Mouse (Mus musculus) heart, embryonic 11.5 days (tissue): Measurements from ENCODE around the gene Sult2b1. TPM values are rescaled to one million over a fixed set of nuclear protein-coding genes. Genes with fewer than 3 reads are reported as not detected.
A peak's percentile ranks its signal among the peaks of the same experiment; 100 is the strongest.

Source experiments
- ATAC-seq: fragments of 200-750 bp; cut with Nextera tagmentation; replicated peaks from 2 replicates; pipeline ENCODE4 v1.8.0; 2017; ENCODE audit warnings: moderate library complexity; ENCODE audit not compliant: insufficient number of reproducible peaks, low FRiP score, low TSS enrichment
- H3K27ac ChIP-seq: fragments of 300-500 bp; sonication (generic); 2 replicates; pipeline ENCODE4 v1.5.1; 2014; ENCODE audit warnings: mild to moderate bottlenecking, low read depth, low read length
- H3K27me3 ChIP-seq: fragments of 300-500 bp; sonication (generic); 2 replicates; pipeline ENCODE4 v1.6.1; 2014; ENCODE audit warnings: mild to moderate bottlenecking, low read length, mixed read lengths; ENCODE audit not compliant: control insufficient read depth, insufficient read depth
- H3K36me3 ChIP-seq: fragments of 300-500 bp; sonication (generic); 2 replicates; pipeline ENCODE4 v1.6.1; 2014; ENCODE audit warnings: mild to moderate bottlenecking, low read length, moderate library complexity, mixed read lengths; ENCODE audit not compliant: control insufficient read depth, insufficient read depth
- H3K4me1 ChIP-seq: fragments of 300-500 bp; sonication (generic); 2 replicates; pipeline ENCODE4 v1.6.1; 2014; ENCODE audit warnings: low read length; ENCODE audit not compliant: control insufficient read depth, insufficient read depth
- H3K4me2 ChIP-seq: fragments of 300-500 bp; sonication (generic); 2 replicates; pipeline ENCODE4 v1.6.1; 2014; ENCODE audit warnings: mild to moderate bottlenecking, moderate library complexity
- H3K4me3 ChIP-seq: fragments of 300-500 bp; sonication (generic); 2 replicates; pipeline ENCODE4 v1.5.1; 2014; ENCODE audit warnings: low read depth, low read length
- H3K9ac ChIP-seq: fragments of 300-500 bp; sonication (generic); 2 replicates; pipeline ENCODE4 v1.6.1; 2014; ENCODE audit warnings: mild to moderate bottlenecking, low read depth, low read length, moderate library complexity
- H3K9me3 ChIP-seq: fragments of 300-500 bp; sonication (generic); replicated peaks from 2 replicates; pipeline ENCODE4 v1.6.1; 2016; ENCODE audit warnings: low read length; ENCODE audit not compliant: control insufficient read depth
- WGBS: fragments of 180-500 bp; shearing (Covaris S2); extraction: QIAGEN DNeasy Blood & Tissue Kit; methylation state at CpG from one replicate; pipeline ENCODE4 v1.1.7; 2014; ENCODE audit not compliant: insufficient replicate concordance; 5-methylcytosine and 5-hydroxymethylcytosine counted together
- polyA plus RNA-seq: library from polyadenylated mRNA; unstranded; fragments of >200 nt; fragmentation: Nextera tagmentation; extraction: Ambion mirVana; gene quantifications from 2 replicates; pipeline ENCODE4 v1.2.1, GENCODE M21; 2014

Gene Sult2b1
- polyA plus RNA-seq, 1 experiment from 2014 or later: 0.33 TPM

DNA sequence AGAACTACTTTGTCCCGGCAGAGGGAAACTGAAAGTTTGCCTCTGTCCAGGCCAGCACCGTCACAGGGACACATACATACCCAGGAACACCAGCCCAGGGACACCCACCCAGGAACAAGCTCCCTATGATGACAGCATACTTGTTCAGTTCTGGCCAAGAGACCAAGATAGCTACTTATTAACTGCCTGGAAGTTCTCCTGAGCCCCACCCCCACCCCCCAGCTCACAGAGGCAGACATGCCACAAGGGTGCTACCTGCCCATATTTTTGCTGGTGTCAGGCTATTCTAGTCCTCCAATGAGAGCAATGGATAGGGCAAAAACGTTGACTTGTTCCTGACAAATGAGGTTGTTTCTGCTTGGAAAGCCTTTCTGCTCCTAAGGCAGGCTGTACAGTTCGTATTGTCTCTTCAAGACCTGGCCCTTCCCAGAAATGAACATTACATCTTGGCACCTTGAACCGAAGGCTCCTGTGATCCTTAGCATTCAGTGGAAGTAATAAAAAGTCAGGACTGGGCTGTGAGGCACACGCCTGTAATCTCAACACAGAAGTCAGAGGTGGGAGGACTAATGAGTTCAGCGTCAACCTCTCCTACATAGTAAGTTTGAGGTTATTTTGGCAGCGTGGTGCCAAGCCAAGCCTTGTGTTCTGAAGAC lies 13.9 kb downstream of the Sult2b1 start:
- H3K9ac ChIP-seq: no peak overlapping the region
- no peak overlapping the region for H3K4me2 ChIP-seq
- no peaks in the 10 kb centered on the region for H3K9me3 ChIP-seq
- no peak overlapping the region for H3K27ac ChIP-seq
- no peak overlapping the region for H3K4me3 ChIP-seq
- H3K36me3 ChIP-seq: no peaks in the 10 kb centered on the region
- no peak for ATAC-seq
- peaks cover 8% of the 10 kb centered on the region for H3K27me3 ChIP-seq
- WGBS: 64% methylated on average over 8 of the region's 8 CpGs
- H3K4me1 ChIP-seq: no peaks in the 10 kb centered on the region; the same call in 1 of the 2 replicates

DNA sequence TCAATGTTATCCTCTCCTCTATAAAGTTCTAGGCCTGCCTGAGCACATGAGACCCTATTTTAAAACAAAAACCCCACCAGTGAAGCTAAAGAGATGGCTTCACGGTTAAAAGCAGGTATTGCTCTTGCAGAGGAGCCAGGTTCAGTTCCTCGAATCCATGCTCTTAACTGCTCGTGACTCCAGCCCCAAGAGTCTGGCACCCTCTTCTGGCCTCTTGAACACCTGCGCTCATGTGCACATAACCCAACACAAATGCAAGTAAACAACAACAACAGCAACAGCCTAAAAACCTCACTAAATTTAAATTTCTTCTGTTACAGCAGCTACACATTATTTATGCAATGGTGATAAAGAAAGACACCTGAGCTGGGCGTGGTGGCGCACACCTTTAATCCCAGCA lies 17.0 kb downstream of the Sult2b1 start:
- no peak for ATAC-seq
- Histone ChIP-seq H3K36me3 (no peaks in the 10 kb centered on the region), H3K27me3 (peaks cover 5% of the 10 kb centered on the region; the same call in 1 of the 2 replicates), H3K9me3 (no peaks in the 10 kb centered on the region), H3K27ac (no peak overlapping the region), H3K4me2 (no peak overlapping the region), H3K4me1 (no peaks in the 10 kb centered on the region; the same call in 1 of the 2 replicates), H3K9ac (no peak overlapping the region), H3K4me3 (no peak overlapping the region)
- WGBS: 80% methylated on average over 6 of the region's 6 CpGs

DNA sequence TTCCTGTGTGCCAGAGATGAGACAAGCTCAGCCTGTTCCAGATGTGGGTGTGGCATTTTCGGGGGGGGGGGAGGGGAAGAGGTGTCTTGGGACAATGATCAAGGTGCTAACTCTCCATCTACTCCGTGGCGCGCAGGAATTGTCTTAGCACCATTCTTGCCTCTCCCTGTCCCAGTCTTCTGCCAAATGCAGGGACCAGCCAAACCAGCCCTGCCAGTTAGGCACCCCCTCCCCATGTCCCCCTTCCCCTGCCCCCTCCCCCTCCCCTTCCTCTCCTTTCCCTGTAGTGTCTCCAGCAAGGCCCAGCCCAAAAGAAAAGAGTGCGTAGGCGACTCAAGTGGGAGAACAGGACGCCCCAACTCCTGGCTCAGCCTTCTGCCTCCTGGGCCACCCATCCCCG lies 17.7 kb downstream of the Sult2b1 start:
- H3K4me2 ChIP-seq: no peak overlapping the region
- no peak overlapping the region for H3K9ac ChIP-seq
- H3K9me3 ChIP-seq: no peaks in the 10 kb centered on the region
- ATAC-seq: no peak
- 59% methylated on average over 7 of the region's 8 CpGs for WGBS
- no peaks in the 10 kb centered on the region; the same call in 1 of the 2 replicates for H3K4me1 ChIP-seq
- H3K27me3 ChIP-seq: peaks cover 5% of the 10 kb centered on the region; the same call in 1 of the 2 replicates
- no peak overlapping the region for H3K27ac ChIP-seq
- H3K4me3 ChIP-seq: no peak overlapping the region
- no peaks in the 10 kb centered on the region for H3K36me3 ChIP-seq

DNA sequence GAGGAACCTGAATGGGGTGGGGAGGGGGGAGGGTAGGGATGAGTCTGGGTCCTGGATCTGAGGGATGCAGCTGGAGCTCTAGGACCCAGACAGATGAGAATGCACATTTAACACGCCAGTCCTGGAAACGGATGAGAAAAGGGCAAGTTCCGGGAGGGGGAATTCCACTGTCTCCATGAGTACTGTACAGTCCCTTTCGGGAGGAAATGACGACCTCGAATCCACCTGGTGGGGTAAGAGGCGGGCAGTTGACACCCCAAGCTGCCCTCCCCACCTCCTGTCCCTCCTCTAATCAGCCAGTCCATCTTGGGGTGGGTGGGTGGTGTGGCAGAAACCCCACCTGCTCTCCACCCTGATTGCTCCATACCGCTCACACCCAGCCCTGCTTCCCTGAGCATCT lies 18.5 kb downstream of the Sult2b1 start:
- Histone ChIP-seq H3K27me3 (peaks cover 5% of the 10 kb centered on the region; the same call in 1 of the 2 replicates), H3K9ac (no peak overlapping the region), H3K4me1 (no peaks in the 10 kb centered on the region; the same call in 1 of the 2 replicates), H3K27ac (no peak overlapping the region), H3K9me3 (no peaks in the 10 kb centered on the region), H3K4me3 (no peak overlapping the region), H3K4me2 (no peak overlapping the region), H3K36me3 (no peaks in the 10 kb centered on the region)
- WGBS: 48% methylated on average over 8 of the region's 8 CpGs
- no peak for ATAC-seq

DNA sequence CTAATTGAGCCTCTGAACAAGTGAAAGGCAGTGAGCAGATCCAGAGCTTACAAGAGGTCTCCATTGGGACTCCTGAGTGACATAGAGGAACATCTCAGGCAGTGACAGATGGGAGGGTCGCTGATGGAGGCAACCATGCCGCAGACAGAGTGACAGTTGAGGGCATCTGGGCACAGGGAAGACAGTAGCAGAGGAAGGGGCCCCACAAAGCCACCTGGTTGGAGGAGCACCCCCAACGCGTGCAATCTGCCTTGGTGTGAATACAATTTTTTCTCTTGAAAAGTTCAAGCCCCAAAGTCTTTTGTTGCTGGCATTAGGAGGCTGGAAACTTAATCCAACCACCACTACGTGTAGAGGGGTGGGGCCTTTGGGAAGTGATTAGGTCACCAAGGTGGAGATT lies 24.3 kb downstream of the Sult2b1 start:
- 58% methylated on average over 5 of the region's 5 CpGs for WGBS
- peaks cover 35% of the 10 kb centered on the region for H3K27me3 ChIP-seq
- H3K36me3 ChIP-seq: no peaks in the 10 kb centered on the region
- H3K27ac ChIP-seq: no peak overlapping the region
- H3K4me1 ChIP-seq: no peaks in the 10 kb centered on the region
- H3K9ac ChIP-seq: no peak overlapping the region
- no peak overlapping the region for H3K4me2 ChIP-seq
- no peaks in the 10 kb centered on the region for H3K9me3 ChIP-seq
- ATAC-seq: no peak
- no peak overlapping the region for H3K4me3 ChIP-seq

DNA sequence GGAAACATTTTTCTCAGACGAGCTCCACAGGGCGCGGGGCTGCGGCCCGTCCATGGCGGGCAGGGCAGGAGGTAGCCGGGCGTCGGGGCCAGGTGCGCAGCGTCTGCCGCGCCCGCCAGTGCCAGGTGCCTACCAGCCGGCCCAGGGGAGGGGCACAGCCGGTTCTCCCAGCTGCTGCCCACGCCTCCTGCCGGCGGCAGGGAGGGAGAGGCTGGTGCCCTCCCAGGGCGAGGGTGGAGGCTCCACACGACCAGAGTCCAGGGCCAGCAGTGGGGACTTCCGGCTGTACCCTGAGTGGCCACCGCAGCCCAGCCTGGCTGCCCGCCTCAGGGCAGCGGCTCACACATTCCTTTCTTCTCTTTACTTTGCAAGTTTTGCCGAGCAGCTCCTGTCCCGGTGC lies 25.1 kb downstream of the Sult2b1 start:
- Histone ChIP-seq H3K4me3 (peak overlapping the region; percentile 12; the same call in 1 of the 2 replicates), H3K9ac (no peak overlapping the region), H3K27me3 (peaks cover 35% of the 10 kb centered on the region), H3K9me3 (no peaks in the 10 kb centered on the region), H3K27ac (no peak overlapping the region), H3K4me1 (no peaks in the 10 kb centered on the region), H3K36me3 (no peaks in the 10 kb centered on the region), H3K4me2 (peak overlapping the region; percentile 58)
- 7% methylated on average over 27 of the region's 27 CpGs for WGBS
- ATAC-seq: no peak

DNA sequence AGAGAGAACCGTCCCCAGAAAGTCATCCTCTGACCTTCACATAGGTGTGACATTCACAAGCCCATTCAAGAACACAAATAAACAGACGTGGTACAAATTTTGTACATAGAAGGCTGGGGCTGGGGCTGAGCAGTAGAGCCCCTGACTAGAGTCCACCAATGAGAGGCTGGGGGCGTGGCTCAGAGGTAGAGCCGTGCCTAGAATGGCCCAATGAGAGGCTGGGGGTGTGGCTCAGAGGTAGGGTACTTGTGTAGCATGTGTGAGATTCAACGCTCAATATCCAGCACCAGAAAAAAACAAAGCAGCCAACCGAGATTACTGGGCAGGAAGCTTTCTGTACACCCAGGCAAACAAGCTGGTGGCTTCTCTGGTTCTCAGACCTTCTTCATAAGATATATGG lies 28.8 kb downstream of the Sult2b1 start:
- H3K27me3 ChIP-seq: peaks cover 33% of the 10 kb centered on the region
- no peaks in the 10 kb centered on the region for H3K36me3 ChIP-seq
- no peak overlapping the region for H3K4me3 ChIP-seq
- no peak overlapping the region for H3K9ac ChIP-seq
- H3K27ac ChIP-seq: no peak overlapping the region
- H3K4me2 ChIP-seq: no peak overlapping the region
- no peaks in the 10 kb centered on the region for H3K9me3 ChIP-seq
- no peak for ATAC-seq
- no peaks in the 10 kb centered on the region for H3K4me1 ChIP-seq
- WGBS: 52% methylated on average over 6 of the region's 6 CpGs

DNA sequence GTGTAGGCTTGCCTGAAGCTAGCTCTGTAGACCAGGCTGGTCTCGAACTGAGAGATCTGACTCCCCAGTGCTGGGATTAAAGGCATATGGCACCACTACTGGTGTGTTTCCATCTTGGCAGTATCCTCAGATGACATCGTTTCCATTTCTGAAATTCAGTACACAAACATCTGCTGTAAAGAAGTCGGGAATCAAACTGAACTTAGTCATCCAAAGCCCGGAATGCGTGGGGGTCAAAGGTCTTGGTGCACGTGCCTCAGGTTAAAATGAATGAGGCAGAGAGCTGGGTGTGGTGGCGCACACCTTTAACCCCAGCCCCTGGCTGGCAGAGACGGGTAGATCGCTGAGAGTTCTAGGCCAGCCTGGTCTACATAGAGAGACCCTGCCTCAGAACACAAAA lies 34.3 kb downstream of the Sult2b1 start:
- Histone ChIP-seq H3K4me3 (no peak overlapping the region), H3K27me3 (no peaks in the 10 kb centered on the region), H3K9ac (no peak overlapping the region), H3K27ac (no peak overlapping the region), H3K4me1 (peaks cover 3% of the 10 kb centered on the region; the same call in 1 of the 2 replicates), H3K36me3 (no peaks in the 10 kb centered on the region), H3K4me2 (no peak overlapping the region), H3K9me3 (no peaks in the 10 kb centered on the region)
- ATAC-seq: no peak
- 80% methylated on average over 9 of the region's 9 CpGs for WGBS

DNA sequence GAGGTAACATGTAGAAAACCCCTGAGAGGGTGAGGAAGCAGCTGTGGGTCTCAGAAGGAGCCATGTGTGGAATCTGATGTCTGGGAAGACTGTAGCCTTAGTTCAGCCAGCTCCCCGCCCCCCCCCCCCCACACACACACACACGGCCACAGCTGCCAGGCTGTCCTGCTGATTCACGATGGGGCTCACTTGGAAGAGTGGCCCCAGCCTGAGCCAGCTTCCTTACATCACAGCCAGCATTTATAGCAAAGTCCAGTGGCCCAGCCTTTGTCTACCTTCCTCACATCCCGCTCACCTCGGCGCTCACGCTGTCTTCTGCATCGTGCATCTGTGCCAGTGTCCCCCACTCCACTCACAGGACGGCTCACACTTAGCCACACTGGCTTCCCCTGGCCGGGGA lies 35.1 kb downstream of the Sult2b1 start:
- Histone ChIP-seq H3K27me3 (no peaks in the 10 kb centered on the region), H3K4me1 (peaks cover 3% of the 10 kb centered on the region; the same call in 1 of the 2 replicates), H3K4me3 (no peak overlapping the region), H3K9ac (no peak overlapping the region), H3K36me3 (no peaks in the 10 kb centered on the region), H3K4me2 (no peak overlapping the region), H3K27ac (no peak overlapping the region), H3K9me3 (no peaks in the 10 kb centered on the region)
- no peak for ATAC-seq
- WGBS: 42% methylated on average over 10 of the region's 10 CpGs
